9 mouse cellular contexts compared by ENCODE assay signal in the genomic region with DNA sequence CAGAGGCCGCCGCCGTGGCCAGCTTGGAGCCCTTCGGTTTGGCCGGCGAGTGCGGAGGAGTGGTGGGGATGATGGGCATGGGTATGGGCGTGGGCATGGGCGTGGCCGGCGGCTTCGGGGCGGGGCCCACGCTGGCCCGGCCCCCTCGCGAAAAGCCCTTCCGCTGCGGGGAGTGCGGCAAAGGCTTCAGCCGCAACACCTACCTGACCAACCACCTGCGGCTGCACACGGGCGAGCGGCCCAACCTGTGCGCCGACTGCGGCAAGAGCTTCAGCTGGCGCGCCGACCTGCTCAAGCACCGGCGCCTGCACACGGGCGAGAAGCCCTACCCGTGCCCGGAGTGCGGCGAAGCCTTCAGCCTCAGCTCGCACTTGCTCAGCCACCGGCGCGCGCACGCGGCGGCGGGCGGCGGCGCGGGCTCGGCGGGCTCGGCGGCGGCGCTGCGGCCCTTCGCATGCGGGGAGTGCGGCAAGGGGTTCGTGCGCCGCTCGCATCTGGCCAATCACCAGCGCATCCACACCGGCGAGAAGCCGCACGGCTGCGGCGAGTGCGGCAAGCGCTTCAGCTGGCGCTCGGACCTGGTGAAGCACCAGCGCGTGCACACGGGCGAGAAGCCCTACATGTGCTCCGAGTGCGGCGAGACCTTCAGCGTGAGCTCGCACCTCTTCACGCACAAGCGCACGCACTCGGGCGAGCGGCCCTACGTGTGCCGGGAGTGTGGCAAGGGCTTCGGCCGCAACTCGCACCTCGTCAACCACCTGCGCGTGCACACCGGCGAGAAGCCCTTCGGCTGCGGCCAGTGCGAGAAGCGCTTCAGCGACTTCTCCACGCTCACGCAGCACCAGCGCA. TPM values are rescaled to one million over a fixed set of nuclear protein-coding genes. Genes with fewer than 3 reads are reported as not detected.
DNase-seq lines count a peak whose midpoint lies in the region; ATAC-seq and TF ChIP-seq lines count a peak whose summit lies in the region.
"Had no signal": no experiment of that assay in that cellular context is flagged by ENCODE, and none has a peak within 500 bp of the region (broad histone marks: within the 10 kb centered on the region; RNA-seq: fewer than 3 reads in every experiment).

No protein-coding gene starts in this region.

- H3K4me2 ChIP-seq in forebrain, embryonic 14.5 days (ENCODE audit: low read length) = peak overlapping the region; percentile 98
- H3K4me2 ChIP-seq in lung, embryonic 14.5 days = peak overlapping the region; percentile 98

- H3K36me3 ChIP-seq in forebrain, embryonic 14.5 days (ENCODE audit: control insufficient read depth, insufficient read depth, low read length) = peaks cover 8% of the 10 kb centered on the region; the same call in 1 of the 2 replicates
- H3K36me3 ChIP-seq in lung, embryonic 14.5 days (ENCODE audit: insufficient read depth) = no peaks in the 10 kb centered on the region; the same call in 1 of the 2 replicates

- no peak overlapping the region for H3K27ac ChIP-seq in forebrain, embryonic 14.5 days (ENCODE audit: low read depth, low read length)
- H3K27ac ChIP-seq in layer of hippocampus, adult 2 months = peak overlapping the region; percentile 83
- no peak overlapping the region for H3K27ac ChIP-seq in lung, embryonic 14.5 days (ENCODE audit: low read depth)

- TF ChIP-seq CTCF in layer of hippocampus, adult 2 months (conservative IDR thresholded peaks at IDR 0.05) = no peak
- TF ChIP-seq CTCF in lung, embryonic 14.5 days (IDR thresholded peaks at IDR 0.05; ENCODE audit: low read depth) = no peak

- ATAC-seq in cerebellum, adult (ENCODE audit: insufficient number of reproducible peaks, low FRiP score, low TSS enrichment) = peak; percentile 96
- ATAC-seq in forebrain, embryonic 14.5 days = peak; percentile 94
- ATAC-seq in lung, embryonic 14.5 days (ENCODE audit: insufficient read depth) = peak; percentile 93

- H3K9ac ChIP-seq in forebrain, embryonic 14.5 days (ENCODE audit: low read length) = peak overlapping the region; percentile 62
- peak overlapping the region; percentile 51 for H3K9ac ChIP-seq in lung, embryonic 14.5 days

- H3K27me3 ChIP-seq in forebrain, embryonic 14.5 days (replicated peaks; ENCODE audit: control insufficient read depth, insufficient read depth, low read length) = peaks cover 13% of the 10 kb centered on the region
- H3K27me3 ChIP-seq in lung, embryonic 14.5 days (ENCODE audit: insufficient read depth, low read length) = peaks cover 17% of the 10 kb centered on the region

- peak; percentile 76 for DNase-seq in ES-CJ7 (ENCODE audit: low read depth, low spot score)
- peak; percentile 82 for DNase-seq in forebrain, embryonic 14.5 days (ENCODE audit: low spot score)
- peak; percentile 51 for DNase-seq in heart, postnatal 25 days (ENCODE audit: low spot score)
- peak; percentile 85 for DNase-seq in layer of hippocampus, adult 2 months (ENCODE audit: low spot score in 2 of 2)
- DNase-seq in lung, embryonic 14.5 days = peak; percentile 83
- DNase-seq in ovary, postnatal 10 days (ENCODE audit: low spot score) = peak; percentile 30
- peak; percentile 64 for DNase-seq in thymus, postnatal 14 days

- no peaks in the 10 kb centered on the region for H3K9me3 ChIP-seq in forebrain, embryonic 14.5 days (replicated peaks; ENCODE audit: control insufficient read depth, low read length)
- no peaks in the 10 kb centered on the region for H3K9me3 ChIP-seq in lung, embryonic 14.5 days (ENCODE audit: low read depth, low read length)

- intact Hi-C loops in heart, postnatal 25 days (cut with DNase I) = no loop called here

- 1% methylated on average over 92 of the region's 110 CpGs for WGBS in forebrain, embryonic 14.5 days
- WGBS in lung, embryonic 14.5 days = 1% methylated on average over 110 of the region's 110 CpGs

- peak overlapping the region; percentile 53 for H3K4me3 ChIP-seq in forebrain, embryonic 14.5 days (ENCODE audit: low read depth, low read length)
- peak overlapping the region; percentile 81 for H3K4me3 ChIP-seq in layer of hippocampus, adult 2 months
- peak overlapping the region; percentile 58 for H3K4me3 ChIP-seq in lung, embryonic 14.5 days (ENCODE audit: low read depth, low read length)

- peaks cover 12% of the 10 kb centered on the region for H3K4me1 ChIP-seq in forebrain, embryonic 14.5 days (ENCODE audit: control insufficient read depth, insufficient read depth, low read length)
- peaks cover 4% of the 10 kb centered on the region; the same call in 1 of the 2 replicates for H3K4me1 ChIP-seq in lung, embryonic 14.5 days (ENCODE audit: insufficient read depth)

RNA-seq across cellular contexts. Expression of gene Gm4450, which starts 29.1 kb away (rescaled TPM):
- 0.17 TPM in 1 of 2 replicates, not detected in the other for polyA plus RNA-seq in forebrain, embryonic 14.5 days (2014; fragmentation: Nextera tagmentation; extraction: Ambion mirVana)
- not detected for total RNA-seq in heart, postnatal 25 days (2021)
- not detected for total RNA-seq in layer of hippocampus, adult 2 months (2021)
- polyA plus RNA-seq in lung, embryonic 14.5 days (2014; fragmentation: Nextera tagmentation; extraction: Ambion mirVana) = not detected in 2 replicates
- polyA plus RNA-seq: gonadal fat pad, adult 2 months had no signal

RNA-seq across cellular contexts. Expression of gene Zfp697, which starts 45.6 kb away (rescaled TPM):
- 16.0 and 17.3 TPM in 2 replicates for polyA plus RNA-seq in forebrain, embryonic 14.5 days (2014; fragmentation: Nextera tagmentation; extraction: Ambion mirVana)
- total RNA-seq in heart, postnatal 25 days (2021) = 1 to 10 TPM; 5.6 to 6.8 TPM
- total RNA-seq in layer of hippocampus, adult 2 months (2021) = 10 to 100 TPM; 28.5 to 29.1 TPM
- polyA plus RNA-seq in lung, embryonic 14.5 days (2014; fragmentation: Nextera tagmentation; extraction: Ambion mirVana) = 9.1 and 10.2 TPM in 2 replicates

Comparison
In these comparisons a context has a peak if more than half of its experiments do, and no peak if none do; other contexts are left out.
1. DNase-seq: peak in every context shown above with its lines; median percentile 85 in layer of hippocampus, adult 2 months; 83 in lung, embryonic 14.5 days; 82 in forebrain, embryonic 14.5 days; 76 in ES-CJ7; 64 in thymus, postnatal 14 days; 51 in heart, postnatal 25 days; 30 in ovary, postnatal 10 days.